Mouse (Mus musculus) heart, embryonic 10.5 days (tissue): ENCODE measurements around the gene Traf4. TPM values are rescaled to one million over a fixed set of nuclear protein-coding genes. Genes with fewer than 3 reads are reported as not detected.
"Not testable (repeated sequence)": the region's sequence is repeated elsewhere in the genome, so short reads cannot be mapped to it uniquely, and the experiment has no call there.

Experiments used
- DNase-seq: peaks from one replicate; pipeline ENCODE4 v3.0.0-alpha.2; 2017; ENCODE audit warnings: low spot score
- H3K27ac ChIP-seq: fragments of 300-500 bp; sonication (generic); 2 replicates; pipeline ENCODE4 v1.5.1; 2016; ENCODE audit warnings: mild to moderate bottlenecking
- H3K27me3 ChIP-seq: fragments of 300-500 bp; sonication (generic); 2 replicates; pipeline ENCODE4 v1.6.1; 2016; ENCODE audit warnings: mild to moderate bottlenecking; ENCODE audit not compliant: poor library complexity, insufficient read depth, severe bottlenecking
- H3K36me3 ChIP-seq: fragments of 300-500 bp; sonication (generic); 2 replicates; pipeline ENCODE4 v1.6.1; 2016; ENCODE audit warnings: mild to moderate bottlenecking, moderate library complexity
- H3K4me1 ChIP-seq: fragments of 300-500 bp; sonication (generic); 2 replicates; pipeline ENCODE4 v1.6.1; 2016; ENCODE audit warnings: mild to moderate bottlenecking
- H3K4me3 ChIP-seq: fragments of 300-500 bp; sonication (generic); 2 replicates; pipeline ENCODE4 v1.5.1; 2016; ENCODE audit warnings: mild to moderate bottlenecking, moderate library complexity
- H3K9me3 ChIP-seq: fragments of 300-500 bp; sonication (generic); 2 replicates; pipeline ENCODE4 v1.6.1; 2016; ENCODE audit warnings: mild to moderate bottlenecking, moderate library complexity
- WGBS: fragments of 180-500 bp; shearing (Covaris S2); methylation state at CpG from one replicate; pipeline ENCODE4 v1.1.7; 2016; 5-methylcytosine and 5-hydroxymethylcytosine counted together
- polyA plus RNA-seq: library from polyadenylated mRNA; unstranded; fragments of >200 nt; fragmentation: Nextera tagmentation; extraction: Ambion mirVana; gene quantifications from 2 replicates; pipeline ENCODE4 v1.2.1, GENCODE M21; 2016

The Traf4 gene
- polyA plus RNA-seq, 1 experiment from 2014 or later: 88.7 TPM

- Histone ChIP-seq H3K4me3 (peak within 1 kb of the TSS; percentile 59), H3K9me3 (no peaks in the 10 kb centered on the region), H3K27ac (peak within 1 kb of the TSS; percentile 85), H3K36me3 (peaks cover 29% of the 10 kb centered on the region), H3K4me1 (peaks cover 39% of the 10 kb centered on the region), H3K27me3 (no peaks in the 10 kb centered on the region)
- no peak for DNase-seq
- 74% methylated on average over 1 of the region's 1 CpGs for WGBS
Measured at GRCm38 (mm10) chr11:78193113-78193512, 27.7 kb upstream of the Traf4 start, which contains the start of gene Proca1. Proca1 (plus strand) TSS chr11:78193392.

GRCm38 (mm10) chr11:78190041-78190440 is 24.7 kb upstream of the Traf4 start:
- Histone ChIP-seq H3K4me1 (peaks cover 32% of the 10 kb centered on the region), H3K27ac (peak overlapping the region; percentile 99), H3K9me3 (no peaks in the 10 kb centered on the region), H3K27me3 (no peaks in the 10 kb centered on the region), H3K4me3 (peak overlapping the region; percentile 87), H3K36me3 (peaks cover 29% of the 10 kb centered on the region)
- no peak for DNase-seq
- WGBS: 72% methylated on average over 6 of the region's 6 CpGs

GRCm38 (mm10) chr11:78189234-78190040 is 24.0 kb upstream of the Traf4 start:
- peak overlapping the region; percentile 99 for H3K27ac ChIP-seq
- H3K4me3 ChIP-seq: peak overlapping the region; percentile 87
- H3K9me3 ChIP-seq: no peaks in the 10 kb centered on the region
- no peaks in the 10 kb centered on the region for H3K27me3 ChIP-seq
- peaks cover 26% of the 10 kb centered on the region for H3K4me1 ChIP-seq
- peaks cover 29% of the 10 kb centered on the region for H3K36me3 ChIP-seq
- under 1% methylated on average over 42 of the region's 42 CpGs for WGBS
- DNase-seq: peak; percentile 91

- DNase-seq: peak; percentile 92
- Histone ChIP-seq H3K27me3 (no peaks in the 10 kb centered on the region), H3K4me3 (peak within 1 kb of the TSS; percentile 87), H3K4me1 (peaks cover 28% of the 10 kb centered on the region), H3K36me3 (peaks cover 29% of the 10 kb centered on the region), H3K9me3 (no peaks in the 10 kb centered on the region), H3K27ac (peak within 1 kb of the TSS; percentile 99)
- under 1% methylated on average over 79 of the region's 80 CpGs for WGBS
Measured at GRCm38 (mm10) chr11:78188331-78189233, 23.2 kb upstream of the Traf4 start, which contains the start of gene Rab34. Rab34 (plus strand) TSS chr11:78188430.

- Histone ChIP-seq H3K4me1 (peaks cover 49% of the 10 kb centered on the region), H3K36me3 (peaks cover 26% of the 10 kb centered on the region), H3K4me3 (0 out of 2 replicates have a peak overlapping the region, but pooled peaks have one; percentile 92)
- not testable (repeated sequence) for DNase-seq, H3K27ac ChIP-seq, H3K9me3 ChIP-seq, H3K27me3 ChIP-seq
- WGBS: 94% methylated on average over 6 of the region's 6 CpGs
Measured at GRCm38 (mm10) chr11:78184702-78185101, 19.3 kb upstream of the Traf4 start.

- Histone ChIP-seq H3K27ac (peak overlapping the region; percentile 96), H3K36me3 (peaks cover 31% of the 10 kb centered on the region), H3K27me3 (no peaks in the 10 kb centered on the region), H3K4me1 (peaks cover 48% of the 10 kb centered on the region), H3K9me3 (no peaks in the 10 kb centered on the region), H3K4me3 (peak overlapping the region; percentile 92)
- DNase-seq: no peak
- WGBS: 43% methylated on average over 10 of the region's 10 CpGs
Measured at GRCm38 (mm10) chr11:78183884-78184514, 18.6 kb upstream of the Traf4 start.

GRCm38 (mm10) chr11:78182961-78183844 is 17.8 kb upstream of the Traf4 start, which contains the start of gene Rpl23a:
Rpl23a (minus strand) TSS chr11:78183584.
- peak within 1 kb of the TSS; percentile 96 for H3K27ac ChIP-seq
- DNase-seq: peak; percentile 94
- H3K27me3 ChIP-seq: no peaks in the 10 kb centered on the region
- peak within 1 kb of the TSS; percentile 92 for H3K4me3 ChIP-seq
- under 1% methylated on average over 38 of the region's 38 CpGs for WGBS
- H3K36me3 ChIP-seq: peaks cover 31% of the 10 kb centered on the region
- no peaks in the 10 kb centered on the region for H3K9me3 ChIP-seq
- peaks cover 49% of the 10 kb centered on the region for H3K4me1 ChIP-seq

- Histone ChIP-seq H3K27ac (peak overlapping the region; percentile 96), H3K9me3 (no peaks in the 10 kb centered on the region), H3K4me3 (peak overlapping the region; percentile 92)
Measured at GRCm38 (mm10) chr11:78182450-78182849, 17.1 kb upstream of the Traf4 start.

GRCm38 (mm10) chr11:78181830-78182357 is 16.5 kb upstream of the Traf4 start:
- Histone ChIP-seq H3K27me3 (no peaks in the 10 kb centered on the region), H3K27ac (0 out of 2 replicates have a peak overlapping the region, but pooled peaks have one; percentile 22), H3K9me3 (no peaks in the 10 kb centered on the region), H3K36me3 (peaks cover 31% of the 10 kb centered on the region), H3K4me3 (peak overlapping the region; percentile 92), H3K4me1 (peaks cover 52% of the 10 kb centered on the region)
- DNase-seq: no peak
- 41% methylated on average over 2 of the region's 2 CpGs for WGBS

More at GRCm38 (mm10) chr11:78182450-78182849, 17.1 kb upstream of the Traf4 start:
- Histone ChIP-seq H3K4me1 (peaks cover 51% of the 10 kb centered on the region), H3K36me3 (peaks cover 31% of the 10 kb centered on the region), H3K27me3 (no peaks in the 10 kb centered on the region)
- DNase-seq: no peak
- WGBS: 3% methylated on average over 7 of the region's 7 CpGs

GRCm38 (mm10) chr11:78180081-78180761 is 14.8 kb upstream of the Traf4 start:
- Histone ChIP-seq H3K27me3 (no peaks in the 10 kb centered on the region), H3K27ac (no peak overlapping the region), H3K4me1 (peaks cover 57% of the 10 kb centered on the region), H3K9me3 (no peaks in the 10 kb centered on the region), H3K4me3 (peak overlapping the region; percentile 76), H3K36me3 (peaks cover 31% of the 10 kb centered on the region)
- WGBS: 62% methylated on average over 6 of the region's 6 CpGs
- no peak for DNase-seq

GRCm38 (mm10) chr11:78179438-78179999 is 14.1 kb upstream of the Traf4 start:
- peaks cover 31% of the 10 kb centered on the region for H3K36me3 ChIP-seq
- WGBS: 25% methylated on average over 8 of the region's 8 CpGs
- peaks cover 59% of the 10 kb centered on the region for H3K4me1 ChIP-seq
- H3K27ac ChIP-seq: peak overlapping the region; percentile 94
- H3K4me3 ChIP-seq: peak overlapping the region; percentile 76
- DNase-seq: no peak
- no peaks in the 10 kb centered on the region for H3K27me3 ChIP-seq
- no peaks in the 10 kb centered on the region for H3K9me3 ChIP-seq
